Mouse (Mus musculus) CD8-positive naive resting alpha-beta T cell, adult 2 months (primary cell): Measurements from ENCODE around the gene Tmem235.

Experiments
- DNase-seq, 2 experiments: peaks; one replicate each; pipeline ENCODE4 v3.0.0; 2022; ENCODE audit warnings: low read depth in 2 of 2, low spot score in 2 of 2

Gene Tmem235

GRCm38 (mm10) chr11:117890519-117891282 lies 30.1 kb downstream of the Tmem235 start:
- DNase-seq, result no peak

- peak in 1 of 2 experiments; percentile 28 for DNase-seq
Measured at GRCm38 (mm10) chr11:117891581-117892175, 31.1 kb downstream of the Tmem235 start.

GRCm38 (mm10) chr11:117892199-117892598 lies 31.6 kb downstream of the Tmem235 start:
- peak; percentile 65 to 78 for DNase-seq

GRCm38 (mm10) chr11:117894676-117895075 lies 34.1 kb downstream of the Tmem235 start:
- no peak for DNase-seq

GRCm38 (mm10) chr11:117896533-117896932 lies 36.0 kb downstream of the Tmem235 start:
- no peak for DNase-seq

GRCm38 (mm10) chr11:117902282-117902681 lies 41.7 kb downstream of the Tmem235 start:
- DNase-seq, result no peak

- no peak for DNase-seq
Measured at GRCm38 (mm10) chr11:117904442-117904841, 43.9 kb downstream of the Tmem235 start.

GRCm38 (mm10) chr11:117909337-117909736 lies 48.8 kb downstream of the Tmem235 start:
- DNase-seq, result no peak

GRCm38 (mm10) chr11:117912684-117913352 lies 52.3 kb downstream of the Tmem235 start:
- DNase-seq, result peak; percentile 64 to 77

GRCm38 (mm10) chr11:117914531-117914930 lies 54.0 kb downstream of the Tmem235 start:
- DNase-seq, result no peak
